In genomic region chr13:71957811-71958351, GRCm38 (mm10) we compare ENCODE assay signal across 12 mouse cellular contexts. TPM values are rescaled to one million over a fixed set of nuclear protein-coding genes. Genes with fewer than 3 reads are reported as not detected.
A peak's percentile ranks its signal among the peaks of the same experiment; 100 is the strongest.
DNase-seq lines count a peak whose midpoint lies in the region; ATAC-seq and TF ChIP-seq lines count a peak whose summit lies in the region.
"Had no signal": no experiment of that assay in that cellular context is flagged by ENCODE, and none has a peak within 500 bp of the region (broad histone marks: within the 10 kb centered on the region; RNA-seq: fewer than 3 reads in every experiment).

No protein-coding gene starts in this region.

- WGBS in forebrain, embryonic 10.5 days, result under 1% methylated on average over 21 of the region's 21 CpGs
- 3% methylated on average over 21 of the region's 21 CpGs for WGBS in forebrain, embryonic 16.5 days
- 3% methylated on average over 21 of the region's 21 CpGs for WGBS in kidney, postnatal 0 days
- 9% methylated on average over 21 of the region's 21 CpGs for WGBS in hindbrain, postnatal 0 days
- 10% methylated on average over 21 of the region's 21 CpGs for WGBS in neural tube, embryonic 13.5 days

- no peaks in the 10 kb centered on the region for H3K9me3 ChIP-seq in forebrain, embryonic 10.5 days
- H3K9me3 ChIP-seq in forebrain, embryonic 16.5 days (ENCODE audit: control insufficient read depth, low read length), result no peaks in the 10 kb centered on the region
- H3K9me3 ChIP-seq in kidney, postnatal 0 days (replicated peaks; ENCODE audit: low read length), result no peaks in the 10 kb centered on the region
- no peaks in the 10 kb centered on the region for H3K9me3 ChIP-seq in hindbrain, postnatal 0 days (ENCODE audit: low read length)
- no peaks in the 10 kb centered on the region for H3K9me3 ChIP-seq in neural tube, embryonic 13.5 days
- H3K9me3 ChIP-seq: liver, embryonic 12.5 days had no signal

- no peak for ATAC-seq in forebrain, embryonic 16.5 days
- no peak for ATAC-seq in kidney, postnatal 0 days (replicated peaks; ENCODE audit: low FRiP score, low read depth)
- no peak for ATAC-seq in hindbrain, postnatal 0 days
- ATAC-seq in neural tube, embryonic 13.5 days (ENCODE audit: low read depth), result no peak
- ATAC-seq: intestine, embryonic 16.5 days; liver, embryonic 12.5 days; Patski had no signal

- H3K36me3 ChIP-seq in forebrain, embryonic 10.5 days (replicated peaks), result no peaks in the 10 kb centered on the region
- H3K36me3 ChIP-seq in forebrain, embryonic 16.5 days (ENCODE audit: control insufficient read depth, insufficient read depth), result no peaks in the 10 kb centered on the region
- H3K36me3 ChIP-seq in kidney, postnatal 0 days (ENCODE audit: insufficient read depth, low read length), result no peaks in the 10 kb centered on the region
- H3K36me3 ChIP-seq in hindbrain, postnatal 0 days (ENCODE audit: insufficient read depth, low read length), result no peaks in the 10 kb centered on the region
- no peaks in the 10 kb centered on the region for H3K36me3 ChIP-seq in neural tube, embryonic 13.5 days
- H3K36me3 ChIP-seq: liver, embryonic 12.5 days had no signal

- H3K4me2 ChIP-seq in forebrain, embryonic 16.5 days (ENCODE audit: low read length), result no peak overlapping the region
- peak overlapping the region; percentile 35 for H3K4me2 ChIP-seq in kidney, postnatal 0 days (ENCODE audit: low read length)
- peak overlapping the region; percentile 62 for H3K4me2 ChIP-seq in hindbrain, postnatal 0 days (ENCODE audit: low read depth, low read length)
- peak overlapping the region; percentile 70 for H3K4me2 ChIP-seq in neural tube, embryonic 13.5 days
- H3K4me2 ChIP-seq: liver, embryonic 12.5 days had no signal

- H3K4me1 ChIP-seq in forebrain, embryonic 10.5 days, result peaks cover 60% of the 10 kb centered on the region
- peaks cover 10% of the 10 kb centered on the region for H3K4me1 ChIP-seq in forebrain, embryonic 16.5 days (replicated peaks; ENCODE audit: control insufficient read depth, insufficient read depth, low read length)
- 0 out of 2 replicates have a peak, but pooled peaks cover 2% of the 10 kb centered on the region for H3K4me1 ChIP-seq in kidney, postnatal 0 days (replicated peaks; ENCODE audit: insufficient read depth, low read length)
- 0 out of 2 replicates have a peak, but pooled peaks cover 3% of the 10 kb centered on the region for H3K4me1 ChIP-seq in hindbrain, postnatal 0 days (ENCODE audit: insufficient read depth, low read length)
- peaks cover 64% of the 10 kb centered on the region for H3K4me1 ChIP-seq in neural tube, embryonic 13.5 days (replicated peaks)
- H3K4me1 ChIP-seq: liver, embryonic 12.5 days had no signal

- no peak overlapping the region for H3K27ac ChIP-seq in forebrain, embryonic 10.5 days
- H3K27ac ChIP-seq in forebrain, embryonic 16.5 days (ENCODE audit: low read length), result no peak overlapping the region
- H3K27ac ChIP-seq in kidney, postnatal 0 days, result no peak overlapping the region
- peak overlapping the region; percentile 51 for H3K27ac ChIP-seq in hindbrain, postnatal 0 days
- H3K27ac ChIP-seq in neural tube, embryonic 13.5 days (replicated peaks), result no peak overlapping the region
- H3K27ac ChIP-seq: liver, embryonic 12.5 days had no signal

- no peak overlapping the region for H3K9ac ChIP-seq in forebrain, embryonic 16.5 days (replicated peaks; ENCODE audit: low read depth, low read length)
- H3K9ac ChIP-seq in kidney, postnatal 0 days (ENCODE audit: low read depth, low read length), result no peak overlapping the region
- H3K9ac ChIP-seq in hindbrain, postnatal 0 days (replicated peaks; ENCODE audit: low read length), result peak overlapping the region; percentile 85
- peak overlapping the region; percentile 61 for H3K9ac ChIP-seq in neural tube, embryonic 13.5 days
- H3K9ac ChIP-seq: liver, embryonic 12.5 days had no signal

- TF ChIP-seq CTCF in kidney, postnatal 0 days (IDR thresholded peaks at IDR 0.05; ENCODE audit: low read depth), result no peak
- TF ChIP-seq CTCF in hindbrain, postnatal 0 days (IDR thresholded peaks at IDR 0.05; ENCODE audit: low read depth), result no peak

- peaks cover 99% of the 10 kb centered on the region for H3K27me3 ChIP-seq in forebrain, embryonic 10.5 days (ENCODE audit: poor library complexity, severe bottlenecking)
- peaks cover 84% of the 10 kb centered on the region for H3K27me3 ChIP-seq in forebrain, embryonic 16.5 days (replicated peaks; ENCODE audit: control insufficient read depth, insufficient read depth, low read length)
- H3K27me3 ChIP-seq in kidney, postnatal 0 days (ENCODE audit: insufficient read depth, low read length), result peaks cover 67% of the 10 kb centered on the region
- H3K27me3 ChIP-seq in hindbrain, postnatal 0 days (ENCODE audit: insufficient read depth, low read length), result peaks cover 23% of the 10 kb centered on the region
- H3K27me3 ChIP-seq in neural tube, embryonic 13.5 days, result peaks cover 96% of the 10 kb centered on the region
- H3K27me3 ChIP-seq: Patski had no signal

- DNase-seq in forebrain, embryonic 10.5 days (ENCODE audit: extremely low spot score, low spot score), result no peak
- no peak for DNase-seq in kidney, postnatal 0 days (ENCODE audit: low spot score)
- DNase-seq in kidney, adult 9 months, result no peak
- DNase-seq in hindbrain, postnatal 0 days (ENCODE audit: low spot score), result peak; percentile 29
- DNase-seq in thymus, adult 18-20 months, result no peak
- DNase-seq in testis, postnatal 14 days (ENCODE audit: low spot score), result no peak

- peak overlapping the region; percentile 59; the same call in 1 of the 2 replicates for H3K4me3 ChIP-seq in forebrain, embryonic 10.5 days
- no peak overlapping the region for H3K4me3 ChIP-seq in forebrain, embryonic 16.5 days (replicated peaks; ENCODE audit: low read length)
- peak overlapping the region; percentile 20 for H3K4me3 ChIP-seq in kidney, postnatal 0 days (replicated peaks; ENCODE audit: low read depth, low read length)
- peak overlapping the region; percentile 67 for H3K4me3 ChIP-seq in hindbrain, postnatal 0 days (ENCODE audit: low read length)
- H3K4me3 ChIP-seq in neural tube, embryonic 13.5 days, result peak overlapping the region; percentile 52
- H3K4me3 ChIP-seq: liver, embryonic 12.5 days had no signal

RNA-seq across cellular contexts. Expression of gene Irx1, which starts 5.6 kb away (rescaled TPM):
- 0.31 and 0.40 TPM in 2 replicates for polyA plus RNA-seq in forebrain, embryonic 10.5 days (2016; fragmentation: Nextera tagmentation; extraction: Ambion mirVana)
- polyA plus RNA-seq in forebrain, embryonic 16.5 days (2015; fragmentation: Nextera tagmentation; extraction: Ambion mirVana), result 0.37 and 0.68 TPM in 2 replicates
- 6.8 and 8.9 TPM in 2 replicates for polyA plus RNA-seq in kidney, postnatal 0 days (2015; fragmentation: Nextera tagmentation; extraction: Ambion mirVana)
- 69.9 and 83.6 TPM in 2 replicates for total RNA-seq in hindbrain, postnatal 0 days (2014; rRNA removed)
- 6.2 and 8.2 TPM in 2 replicates for polyA plus RNA-seq in hindbrain, postnatal 0 days (2015; fragmentation: Nextera tagmentation; extraction: Ambion mirVana)
- polyA plus RNA-seq in neural tube, embryonic 13.5 days (2015; fragmentation: Nextera tagmentation; extraction: Ambion mirVana), result 2.9 and 3.8 TPM in 2 replicates
- total RNA-seq: neutrophil, adult 5-6 weeks had no signal
- polyA plus RNA-seq: intestine, embryonic 16.5 days; liver, embryonic 12.5 days had no signal

Comparison
In these comparisons a context has a peak if more than half of its experiments do, and no peak if none do; other contexts are left out.
1. H3K9ac ChIP-seq: peak in hindbrain, postnatal 0 days (single experiment) and neural tube, embryonic 13.5 days (single experiment); none in forebrain, embryonic 16.5 days (single experiment) and kidney, postnatal 0 days (single experiment).